In the genomic region with DNA sequence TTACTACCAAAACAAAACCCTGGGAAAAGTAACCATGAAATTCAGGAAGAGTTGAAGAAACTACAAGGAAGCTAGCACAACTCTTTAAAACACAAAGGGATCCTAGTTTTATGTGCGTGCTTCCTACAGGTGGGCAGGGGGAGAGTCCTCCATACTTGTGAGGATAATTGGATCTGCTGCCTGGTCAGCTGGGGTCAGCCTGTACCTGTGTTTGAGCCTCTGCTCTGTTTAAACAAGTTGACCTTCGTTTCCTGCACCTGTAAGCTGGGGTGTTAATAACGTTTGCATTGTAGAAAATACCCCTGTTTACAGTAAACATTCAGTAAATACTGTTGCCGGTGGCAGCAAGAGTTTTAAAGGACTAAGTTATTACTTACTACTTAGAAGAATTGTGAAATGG, we compare ENCODE assay signal across 25 mouse cellular contexts.
"Had no signal": no experiment of that assay in that cellular context is flagged by ENCODE, and none has a peak within 500 bp of the region (broad histone marks: within the 10 kb centered on the region; RNA-seq: fewer than 3 reads in every experiment).

No protein-coding gene starts in this region.

- DNase-seq: gastrocnemius, adult 2 months; gastrocnemius, postnatal 10 days; gastrocnemius, postnatal 25 days; heart, adult 2 months; heart, postnatal 4 days; kidney, adult 18-20 months; kidney, adult 8-10 months; kidney, postnatal 14 days; kidney, postnatal 36 days; layer of hippocampus, adult 9-11 months had no signal

- H3K27me3 ChIP-seq: heart, embryonic 13.5 days; heart, embryonic 15.5 days; hindbrain, embryonic 12.5 days; kidney, embryonic 15.5 days; limb, embryonic 12.5 days had no signal

- ATAC-seq: hindbrain, embryonic 16.5 days; inflammation-experienced regulatory T-cells, adult 6 months; intestine, embryonic 16.5 days had no signal

- H3K9ac ChIP-seq: heart, embryonic 13.5 days; heart, embryonic 15.5 days; hindbrain, embryonic 12.5 days; hindbrain, embryonic 14.5 days; kidney, embryonic 15.5 days; limb, embryonic 12.5 days; liver, embryonic 14.5 days had no signal

- H3K4me3 ChIP-seq: gastrocnemius, adult 2 months; heart, adult 2 months; heart, embryonic 13.5 days; heart, embryonic 15.5 days; hindbrain, embryonic 10.5 days; hindbrain, embryonic 12.5 days; kidney, embryonic 15.5 days; left cerebral cortex, adult 2 months; limb, embryonic 12.5 days had no signal

- H3K9me3 ChIP-seq: heart, embryonic 13.5 days; heart, embryonic 15.5 days; hindbrain, embryonic 10.5 days; hindbrain, embryonic 12.5 days; kidney, embryonic 15.5 days; limb, embryonic 12.5 days had no signal

- H3K4me1 ChIP-seq: hindbrain, embryonic 10.5 days had no signal

- H3K27ac ChIP-seq: gastrocnemius, adult 2 months; heart, adult 2 months; heart, embryonic 13.5 days; heart, embryonic 15.5 days; hindbrain, embryonic 10.5 days; hindbrain, embryonic 12.5 days; hindbrain, embryonic 14.5 days; kidney, embryonic 15.5 days; kidney, postnatal 0 days; left cerebral cortex, adult 2 months; limb, embryonic 12.5 days; liver, embryonic 14.5 days had no signal

- H3K4me2 ChIP-seq: heart, embryonic 11.5 days; heart, embryonic 13.5 days; heart, embryonic 15.5 days; hindbrain, embryonic 12.5 days; hindbrain, embryonic 14.5 days; kidney, embryonic 15.5 days; limb, embryonic 12.5 days; liver, embryonic 11.5 days had no signal
